Mouse (Mus musculus) brain, adult 2 months (tissue): ENCODE results near the gene Cdkn2d.
A peak's percentile ranks its signal among the peaks of the same experiment; 100 is the strongest.
"Not testable (repeated sequence)": the region's sequence is repeated elsewhere in the genome, so short reads cannot be mapped to it uniquely, and the experiment has no call there.

Source experiments
- DNase-seq: peaks from one replicate; pipeline ENCODE4 v3.0.0; 2011; ENCODE audit warnings: low read depth, low spot score

Gene Cdkn2d

DNA sequence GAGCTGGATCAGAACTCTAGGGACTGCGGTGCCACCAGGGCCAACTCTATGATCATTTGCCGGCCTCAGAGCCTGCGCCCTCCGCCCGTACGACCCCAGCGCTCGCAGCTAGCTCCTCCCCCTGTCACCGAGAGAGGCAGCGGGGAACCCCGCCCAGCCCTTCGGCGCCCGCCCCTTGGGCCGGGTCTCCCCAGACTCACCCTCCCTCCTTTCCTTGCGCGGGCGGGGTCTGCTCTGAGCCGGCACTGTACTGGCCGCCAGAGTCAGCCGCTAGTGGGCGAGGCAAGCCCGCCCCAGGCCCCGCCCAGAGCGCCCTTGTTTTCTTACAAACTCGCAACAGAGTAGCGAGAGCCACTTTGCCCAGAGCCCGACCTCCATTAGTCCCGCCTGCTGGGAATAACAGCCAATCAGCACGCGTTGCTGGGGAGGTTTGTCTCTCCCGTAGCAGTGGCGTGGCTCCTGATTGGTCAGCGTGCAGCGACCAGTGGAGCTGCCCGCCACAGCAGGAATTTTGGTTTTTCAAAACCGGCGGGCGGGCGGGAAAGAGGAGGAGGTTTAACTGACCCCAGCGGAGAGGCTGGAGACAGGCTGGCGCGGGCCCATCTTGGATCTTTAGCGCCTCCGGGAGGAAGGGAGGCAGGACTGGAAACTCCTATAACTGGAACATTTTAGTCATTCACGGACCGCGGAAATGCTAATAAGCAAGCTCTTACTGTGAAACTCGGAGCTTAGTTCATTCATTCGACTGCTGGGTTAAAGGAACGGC lies at the start of gene Cdkn2d:
Gene Cdkn2d (minus strand): TSS at position 386 of the 766 bp plus-strand sequence.
- DNase-seq, result peak; percentile 100

DNA sequence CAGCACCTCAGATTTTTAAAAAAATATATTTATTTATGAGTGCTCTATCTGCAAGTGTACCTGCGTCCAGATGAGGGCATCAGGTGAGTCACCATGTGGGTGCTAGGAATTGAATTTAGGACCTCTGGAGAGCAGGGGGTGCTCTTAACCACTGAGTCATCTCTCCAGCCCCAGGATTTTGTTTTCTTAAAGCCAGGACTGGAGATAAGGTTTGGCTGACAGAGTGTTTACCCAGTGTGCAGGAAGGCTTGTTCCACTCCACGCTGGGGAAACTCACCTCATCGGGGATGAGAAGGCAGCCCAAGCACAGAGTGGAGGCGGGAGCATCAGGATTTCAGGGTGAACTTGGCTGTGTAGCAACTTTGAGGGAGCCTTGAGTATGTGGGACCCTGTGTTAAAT lies 49.2 kb upstream of the Cdkn2d start:
- DNase-seq, result no peak

DNA sequence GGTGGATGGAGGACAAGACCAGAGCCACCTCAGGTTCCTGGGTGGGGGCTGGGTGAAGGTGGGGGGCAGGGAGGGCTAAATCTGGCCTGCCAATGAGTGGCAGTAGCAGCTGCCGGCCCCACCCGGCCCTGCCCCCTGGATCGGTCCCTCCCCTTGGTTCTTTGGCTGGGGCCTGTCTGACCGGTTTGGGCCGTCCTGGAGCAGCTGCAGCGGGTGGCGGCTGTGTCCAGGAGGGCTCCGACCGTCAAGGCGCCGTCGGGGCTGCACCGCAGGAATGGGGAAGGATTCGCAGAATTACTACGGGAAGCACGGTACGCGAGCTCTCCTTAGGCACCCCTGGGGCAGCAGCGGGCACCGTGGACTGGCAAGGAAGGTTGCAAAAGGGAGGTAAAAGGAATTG lies 46.4 kb upstream of the Cdkn2d start:
- DNase-seq, result no peak

DNA sequence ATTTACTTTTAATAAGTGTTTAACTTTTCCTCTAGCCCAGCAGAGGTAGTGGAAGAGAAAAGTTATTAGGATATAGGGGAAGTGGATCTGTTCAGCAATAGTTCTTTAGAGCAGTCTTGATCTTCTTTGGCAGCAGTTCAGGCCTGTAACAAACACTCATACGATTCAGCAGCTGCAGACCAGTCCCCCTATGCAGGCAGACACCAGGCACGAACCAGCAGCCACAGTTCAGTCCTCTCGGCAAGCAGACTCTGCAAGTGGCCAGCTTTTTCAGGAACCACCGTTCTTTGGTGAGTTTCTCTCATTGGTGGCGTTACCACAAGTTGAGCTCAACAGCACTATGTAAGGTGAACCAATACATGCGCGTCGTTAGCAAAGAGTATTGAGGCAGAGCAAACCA lies 45.3 kb upstream of the Cdkn2d start:
- no peak for DNase-seq

DNA sequence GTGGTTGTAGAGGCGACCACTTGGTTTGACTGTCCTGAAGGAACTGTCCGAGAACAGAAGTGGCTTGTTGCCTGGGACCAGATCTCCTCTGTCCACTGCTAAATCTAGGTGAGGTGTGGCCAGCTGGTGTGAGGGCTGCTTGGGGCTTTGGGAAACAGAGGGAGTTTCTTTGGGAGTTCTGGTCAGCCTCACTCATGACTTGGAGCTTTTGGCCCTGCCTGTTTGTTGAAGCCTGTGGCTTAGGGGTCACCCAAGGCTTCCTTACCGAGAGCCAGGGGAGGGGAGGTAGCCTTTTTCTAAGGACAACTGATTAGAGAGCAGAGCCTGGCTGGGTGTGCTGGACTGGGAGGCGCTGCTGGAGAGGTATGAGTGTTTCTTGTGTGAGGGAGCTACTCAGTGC lies 44.2 kb upstream of the Cdkn2d start:
- DNase-seq, result no peak

DNA sequence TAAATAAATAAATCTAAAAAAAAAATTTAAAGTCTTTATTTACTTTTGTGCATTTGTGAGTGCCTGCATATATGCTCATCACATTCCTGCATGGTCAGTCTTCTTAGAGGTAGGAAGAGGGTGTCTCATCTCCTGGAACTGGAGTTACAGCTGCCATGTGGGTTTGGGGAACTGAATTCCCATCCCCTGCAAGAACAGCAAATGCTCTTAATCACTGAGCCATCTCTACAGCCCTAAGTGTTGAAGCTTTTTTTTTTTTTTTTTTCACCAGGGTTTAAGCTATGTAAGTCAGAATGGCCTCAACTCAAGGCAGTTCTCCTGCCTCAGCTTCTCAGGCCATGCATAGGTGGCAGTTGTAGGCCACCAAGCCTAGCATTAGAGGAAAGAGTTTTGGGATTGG lies 43.5 kb upstream of the Cdkn2d start:
- DNase-seq, result no peak

DNA sequence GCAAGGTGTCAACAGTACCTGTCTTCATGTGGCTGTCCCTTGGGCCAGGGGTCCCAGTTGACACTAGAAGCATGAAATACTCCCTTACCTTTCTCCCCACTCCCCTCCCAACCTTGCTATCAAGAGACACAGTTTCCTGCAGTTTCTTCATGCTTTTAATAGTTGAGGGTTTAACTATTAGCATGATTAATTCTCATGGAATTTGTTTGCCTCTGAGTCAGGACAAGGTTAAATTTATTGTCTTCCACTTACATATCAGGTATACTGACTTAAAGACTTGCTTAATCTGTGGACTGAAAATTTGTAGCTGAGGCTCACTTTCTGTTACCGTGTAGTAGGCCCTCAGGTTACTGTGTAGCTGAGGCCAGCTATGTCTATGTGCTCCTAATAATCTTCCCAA lies 42.3 kb upstream of the Cdkn2d start:
- no peak for DNase-seq

DNA sequence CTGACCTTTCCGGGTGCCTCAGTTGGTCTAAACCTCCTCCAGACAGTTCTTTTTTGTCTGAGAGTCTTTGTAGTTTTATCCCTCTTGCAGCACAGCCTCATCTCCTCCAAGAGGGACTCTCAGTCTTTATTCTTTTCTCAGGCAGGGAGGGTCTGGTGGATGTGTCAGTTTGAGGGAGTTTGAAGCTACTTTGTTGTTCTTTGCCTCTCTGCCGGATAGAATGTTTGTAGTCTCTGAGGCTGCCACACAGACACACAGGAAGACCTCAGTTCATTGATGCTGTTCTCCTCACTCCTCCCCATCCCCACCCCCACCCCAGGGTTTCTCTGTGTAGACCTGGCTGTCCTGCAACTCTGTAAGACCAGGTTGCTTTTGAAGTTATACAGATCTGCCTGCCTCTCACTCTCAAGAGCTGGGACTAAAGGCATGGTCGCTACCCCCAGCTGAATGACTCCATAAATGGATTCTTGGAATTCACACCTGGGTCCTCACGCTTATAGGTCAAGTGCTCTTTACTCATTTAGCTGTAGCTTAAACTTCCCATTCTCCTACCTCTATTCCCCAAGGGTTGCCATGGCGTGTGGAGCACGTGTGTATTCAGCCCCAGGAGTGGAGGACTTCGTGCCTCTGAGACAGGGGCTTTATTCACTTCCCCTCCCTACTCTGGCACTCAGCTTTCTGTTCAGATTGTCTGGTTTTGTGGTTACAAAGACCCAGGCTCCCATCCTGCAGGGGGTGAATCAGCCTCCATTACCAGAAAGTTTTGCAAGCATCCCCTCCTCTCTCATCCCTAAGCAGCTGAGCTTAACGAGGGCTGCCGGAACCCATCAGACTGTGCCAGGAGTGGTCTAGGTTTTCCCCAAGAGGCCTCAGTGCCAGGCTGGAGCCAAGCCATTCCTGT lies 41.2 kb upstream of the Cdkn2d start:
- DNase-seq, result no peak

DNA sequence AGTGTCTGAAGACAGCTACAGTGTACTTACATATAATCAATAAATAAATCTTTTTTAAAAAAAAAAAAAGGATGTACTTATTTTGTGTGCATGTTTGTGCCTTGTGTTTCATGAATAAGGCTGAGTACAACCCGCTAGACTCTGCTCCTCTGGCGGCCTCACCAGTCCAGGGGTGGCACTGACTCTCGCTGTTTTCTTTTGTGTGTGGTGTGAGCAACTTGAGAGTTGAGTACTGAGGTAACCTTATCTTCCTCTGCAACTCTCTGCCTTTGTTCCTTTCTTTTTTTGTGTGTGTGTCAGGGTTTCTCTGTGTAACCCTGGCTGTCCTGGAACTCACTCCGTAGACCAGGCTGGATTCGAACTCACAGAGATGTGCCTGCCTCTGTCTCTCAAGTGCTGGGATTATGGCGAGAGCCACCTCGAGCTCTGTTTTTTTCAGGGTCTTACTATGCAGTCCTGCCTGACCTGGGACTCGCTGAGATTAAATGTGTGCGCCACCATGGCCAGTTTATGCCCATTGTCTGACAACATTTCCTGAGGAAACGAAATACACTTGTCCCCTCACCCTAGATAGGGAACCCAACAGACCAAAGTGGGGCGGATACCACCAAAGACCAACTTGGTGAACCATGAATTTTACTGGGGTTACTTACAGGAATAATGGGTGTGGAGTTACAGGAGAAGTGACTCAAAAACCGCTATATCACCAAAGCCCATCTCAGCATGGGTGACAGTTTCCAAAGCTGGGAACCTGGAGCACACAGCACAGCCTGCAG lies 40.3 kb upstream of the Cdkn2d start:
- DNase-seq, result no peak

DNA sequence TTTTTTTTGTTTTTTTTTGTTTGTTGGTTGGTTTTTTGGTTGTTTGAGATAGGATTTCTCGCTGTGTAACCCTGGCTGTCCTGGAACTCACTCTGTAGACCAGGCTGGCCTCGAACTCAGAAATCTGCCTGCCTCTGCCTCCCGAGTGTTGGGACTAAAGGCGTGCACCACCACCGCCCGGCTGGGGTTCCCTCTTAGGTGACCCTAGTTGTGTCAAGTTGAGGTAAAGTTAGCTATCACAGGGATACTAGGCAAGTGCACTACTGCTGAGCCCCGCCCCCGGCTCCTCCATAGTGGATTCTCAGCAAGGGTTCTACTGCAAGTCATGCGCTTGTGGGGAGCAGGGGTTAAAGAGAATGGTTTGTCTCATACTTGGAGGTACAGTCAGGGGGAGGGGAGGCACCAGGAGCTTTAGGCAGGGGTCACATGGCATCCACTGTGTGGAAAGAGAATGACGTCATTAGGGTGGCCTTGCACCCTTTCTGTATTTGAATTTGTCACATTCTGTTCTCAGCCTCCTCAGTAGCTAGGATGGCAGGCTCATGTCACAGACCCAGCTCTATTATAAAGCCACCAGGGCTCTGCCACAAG lies 38.6 kb upstream of the Cdkn2d start:
- DNase-seq, result no peak

DNA sequence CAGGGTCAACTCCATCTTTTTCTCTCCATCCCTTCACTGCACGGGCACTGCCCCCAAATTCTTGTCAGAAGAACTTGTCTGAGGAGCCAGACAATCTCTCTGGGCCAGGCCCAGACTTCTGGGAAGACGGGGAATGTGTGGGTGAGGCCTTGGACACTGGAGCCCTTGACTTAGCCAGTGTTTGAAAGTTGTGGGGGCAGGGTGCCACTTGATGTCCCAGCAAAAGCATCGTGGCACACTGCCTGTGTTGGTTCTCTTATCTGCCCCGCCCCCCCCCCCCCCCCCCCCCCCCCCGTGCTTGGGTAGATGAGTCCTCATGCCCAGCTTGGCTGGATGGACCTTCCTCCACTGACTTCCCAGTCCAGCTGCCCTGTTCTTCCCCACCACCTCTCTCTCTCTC lies 37.8 kb upstream of the Cdkn2d start:
- peak; percentile 14 for DNase-seq

DNA sequence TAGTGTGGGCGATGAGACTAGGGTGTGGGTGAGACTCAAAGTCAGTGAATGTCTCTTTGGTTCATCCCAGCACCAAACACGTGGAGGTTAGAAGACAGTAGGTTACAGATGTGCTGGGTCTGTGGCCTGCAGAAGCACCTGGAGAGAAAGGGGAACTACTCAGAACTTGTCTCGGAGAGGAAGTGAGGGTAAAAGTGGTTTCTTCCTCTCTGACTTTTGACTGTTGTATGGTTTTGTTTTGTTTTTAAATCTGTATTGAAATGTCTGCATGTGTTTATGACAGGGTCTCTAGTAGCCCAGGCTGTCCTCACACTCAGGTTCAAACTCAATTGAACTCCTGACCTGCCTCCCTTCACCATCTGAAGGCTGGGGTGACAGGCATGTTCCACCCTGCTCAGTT lies 36.8 kb upstream of the Cdkn2d start:
- DNase-seq, result peak; percentile 16

DNA sequence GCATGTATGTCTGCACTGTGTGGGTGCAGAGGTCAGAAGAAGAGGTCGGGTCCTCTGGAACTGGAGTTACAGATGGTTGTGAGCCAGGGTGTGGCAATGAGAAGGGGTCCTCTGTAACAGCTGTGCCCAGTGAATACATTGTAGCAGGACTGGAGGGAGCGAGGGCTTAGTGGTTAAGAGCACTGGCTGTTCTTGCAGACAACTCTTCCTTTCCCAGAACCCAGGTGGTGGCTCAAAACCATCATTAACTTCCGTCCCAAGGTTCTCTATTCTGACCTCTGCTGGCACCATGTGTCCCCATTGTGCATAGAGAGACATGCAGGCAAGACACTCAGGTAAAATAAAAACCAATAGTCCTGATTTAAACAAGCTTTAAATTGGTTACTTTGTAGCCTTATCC lies 36.4 kb upstream of the Cdkn2d start:
- DNase-seq, result peak; percentile 11

DNA sequence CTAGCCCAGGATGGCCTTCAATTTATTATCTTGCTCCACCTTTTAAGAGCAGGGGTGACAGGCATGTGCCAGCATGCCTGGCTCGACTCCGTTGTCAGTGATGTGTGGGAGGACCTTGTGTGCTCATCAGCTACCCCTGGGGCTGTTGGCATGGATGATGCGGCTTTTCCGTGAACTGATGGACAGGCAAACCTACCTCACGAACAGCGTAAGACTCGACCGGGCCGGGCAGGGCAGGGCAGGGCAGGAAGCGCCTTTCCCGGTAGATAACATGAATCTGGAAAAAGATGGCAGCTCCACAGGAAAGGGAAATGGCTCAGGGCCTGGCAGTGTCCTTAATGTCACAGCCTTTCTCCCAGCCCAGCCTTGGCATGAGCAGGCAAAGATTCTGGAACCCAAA lies 33.1 kb upstream of the Cdkn2d start:
- peak; percentile 10 for DNase-seq

DNA sequence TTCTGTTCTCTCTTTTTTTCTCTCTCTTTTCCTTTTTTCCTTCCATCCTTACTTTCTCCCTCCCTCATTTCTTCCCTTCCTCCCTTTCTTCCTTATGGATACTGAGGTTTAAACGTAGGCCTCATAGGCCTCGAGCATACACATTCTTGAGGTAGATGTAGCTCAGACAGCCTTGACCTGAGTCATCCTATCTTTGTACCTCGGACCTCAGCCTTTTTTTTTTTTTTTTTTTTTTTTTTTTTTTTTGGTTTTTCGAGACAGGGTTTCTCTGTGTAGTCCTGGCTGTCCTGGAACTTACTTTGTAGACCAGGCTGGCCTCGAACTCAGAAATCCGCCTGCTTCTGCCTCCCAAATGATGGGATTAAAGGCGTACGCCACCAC lies 31.7 kb upstream of the Cdkn2d start:
- DNase-seq, result not testable (repeated sequence)

DNA sequence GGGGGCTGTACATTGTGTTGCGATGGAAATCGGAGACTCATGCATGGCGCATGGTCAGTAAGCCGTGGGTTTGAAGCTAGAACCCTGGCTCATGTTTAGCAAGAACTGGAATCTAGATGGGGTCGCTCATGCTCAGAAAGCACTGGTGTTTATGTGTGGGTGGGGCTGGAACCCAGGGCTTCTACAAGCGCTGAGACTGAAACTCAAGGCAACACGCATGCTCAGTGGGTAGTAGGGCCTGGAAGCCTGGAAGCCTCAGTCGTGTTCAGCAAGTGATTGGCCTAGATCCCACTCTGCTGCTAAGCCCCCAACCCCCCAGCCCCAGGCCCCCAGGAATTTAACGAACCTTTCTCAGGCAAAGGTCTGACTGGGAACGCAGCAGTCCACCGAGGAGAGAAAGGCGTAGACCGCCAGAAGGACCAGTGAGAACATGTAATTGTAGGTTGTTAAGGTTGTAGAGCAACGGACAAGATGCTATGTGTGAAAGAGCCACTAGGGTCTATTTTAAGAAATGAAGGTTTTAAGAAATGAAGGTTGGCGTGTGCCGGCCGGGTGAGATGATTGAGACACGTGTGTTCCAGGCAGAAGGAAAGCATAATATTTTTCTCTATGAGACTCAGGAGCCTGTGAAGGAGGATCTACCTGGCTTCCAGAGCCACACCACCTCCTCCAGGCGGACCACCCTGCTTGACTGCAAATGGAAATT lies 31.2 kb upstream of the Cdkn2d start:
- peak; percentile 70 for DNase-seq

DNA sequence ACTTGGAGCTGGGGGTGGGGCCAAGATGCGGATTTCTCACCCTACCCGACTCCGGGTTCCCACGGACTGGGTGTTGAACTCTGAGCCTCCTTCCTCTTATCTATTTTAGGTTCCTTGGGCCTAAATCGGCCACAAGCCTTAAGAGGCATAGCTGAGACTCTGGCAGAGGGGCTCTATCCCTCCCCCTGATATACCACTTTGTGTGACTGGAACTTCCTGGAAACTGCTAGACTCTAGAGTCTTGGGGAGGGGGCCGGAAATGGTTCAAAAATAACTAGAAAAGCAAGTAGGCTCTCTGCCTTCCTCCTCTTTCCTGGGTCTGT lies 30.3 kb upstream of the Cdkn2d start:
- peak; percentile 32 for DNase-seq

DNA sequence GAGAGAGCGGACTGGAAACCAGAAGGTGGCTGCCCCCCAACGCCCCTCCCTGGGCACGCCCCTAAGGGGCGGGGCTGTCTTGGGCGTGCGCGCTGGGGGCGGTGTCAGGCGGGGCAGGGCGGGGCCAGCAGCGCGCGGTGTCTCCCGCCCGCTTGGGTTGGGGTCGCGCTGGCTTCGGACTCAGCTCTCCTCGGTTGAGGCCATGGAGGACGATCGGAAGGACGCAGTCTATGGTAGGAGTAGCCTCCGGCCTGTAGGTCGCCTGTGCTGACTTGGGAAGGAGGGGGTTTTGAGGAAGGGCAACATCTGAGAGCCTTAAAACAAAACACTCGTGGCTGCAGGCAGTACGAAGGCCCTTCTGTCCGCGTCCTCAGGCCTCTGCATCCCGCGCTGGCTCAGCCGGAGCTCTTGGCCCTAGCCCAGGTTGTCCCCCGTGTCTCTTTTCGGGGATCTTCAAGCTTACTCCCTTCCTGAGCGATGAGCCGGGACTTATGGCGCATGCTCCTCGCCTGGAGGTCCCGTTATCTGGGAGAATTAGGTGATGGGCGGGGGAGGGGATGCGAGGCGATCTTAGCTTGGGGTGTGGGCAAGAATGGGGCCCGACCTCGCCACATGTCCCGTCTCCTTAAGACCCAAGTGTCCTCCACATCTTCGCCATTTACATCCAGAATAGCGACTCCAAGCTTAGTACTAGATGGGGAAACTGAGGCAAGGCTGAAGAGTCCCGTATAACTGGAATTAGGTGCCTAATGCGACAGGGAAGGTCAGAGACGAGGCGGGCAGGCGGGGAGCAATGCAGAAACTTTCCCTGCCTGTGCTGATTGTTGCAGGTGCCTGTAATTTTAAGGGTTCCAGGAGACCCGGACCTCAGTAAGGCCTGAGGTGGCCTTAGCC lies 29.7 kb upstream of the Cdkn2d start, which contains the start of gene Slc44a2:
Gene Slc44a2 (plus strand): TSS at position 80 of the 894 bp plus-strand sequence.
- peak; percentile 87 for DNase-seq

DNA sequence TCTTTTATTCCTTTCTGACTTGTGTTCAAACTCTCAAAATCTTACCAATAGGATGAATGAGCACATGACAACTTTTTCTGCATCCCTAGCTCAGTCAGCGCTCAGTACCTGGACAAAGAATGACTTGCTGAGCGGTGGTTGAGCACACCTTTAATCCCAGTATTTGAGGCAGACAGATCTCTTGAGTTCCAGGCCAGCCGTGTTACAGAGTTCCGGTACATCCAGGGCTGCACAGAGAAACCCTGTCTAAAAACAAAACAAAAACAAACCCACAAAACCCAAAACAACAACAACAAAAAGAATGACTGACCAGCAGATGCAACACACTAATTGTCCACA lies 29.0 kb upstream of the Cdkn2d start:
- DNase-seq, result no peak

DNA sequence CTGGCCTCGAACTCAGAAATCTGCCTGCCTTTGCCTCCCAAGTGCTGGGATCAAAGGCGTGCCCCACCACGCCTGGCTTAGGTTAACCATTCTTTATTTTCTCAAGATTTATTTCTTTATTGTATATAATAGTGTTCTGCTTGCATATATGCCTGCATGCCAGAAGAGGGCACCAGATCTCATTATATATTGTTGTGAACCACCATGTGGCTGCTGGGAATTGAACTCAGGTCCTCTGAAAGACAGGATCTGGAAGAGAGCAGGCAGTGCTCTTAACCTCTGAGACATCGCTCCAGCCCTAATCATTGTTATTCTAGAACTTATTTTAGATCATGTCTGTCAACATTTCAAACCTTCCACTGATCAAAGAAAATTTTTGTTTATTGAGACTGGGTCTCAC lies 28.3 kb upstream of the Cdkn2d start:
- no peak for DNase-seq
